Mouse (Mus musculus): ENCODE results near the gene Gigyf2. TPM values are rescaled to one million over a fixed set of nuclear protein-coding genes. Genes with fewer than 3 reads are reported as not detected.

The Gigyf2 gene
- total RNA-seq, 2 experiments from 2014 or later, result 31.6 to 34.7 TPM

- no peak for DNase-seq
These were observed 10.1 kb upstream of the Gigyf2 start for GRCm38 (mm10) chr1:87316672-87317071.

GRCm38 (mm10) chr1:87321071-87321470 is 5.7 kb upstream of the Gigyf2 start:
- DNase-seq, result no peak

GRCm38 (mm10) chr1:87322778-87323177 is 4.0 kb upstream of the Gigyf2 start:
- no peak for DNase-seq

GRCm38 (mm10) chr1:87324649-87325048 is 2.1 kb upstream of the Gigyf2 start:
- DNase-seq, result no peak

GRCm38 (mm10) chr1:87327165-87327861 is 515 bp downstream of the Gigyf2 start:
- DNase-seq, result no peak

- no peak for DNase-seq
These were observed 5.0 kb downstream of the Gigyf2 start for GRCm38 (mm10) chr1:87331774-87332173.

GRCm38 (mm10) chr1:87350576-87350975 is 23.8 kb downstream of the Gigyf2 start:
- DNase-seq, result no peak

- DNase-seq, result no peak
These were observed 33.5 kb downstream of the Gigyf2 start for GRCm38 (mm10) chr1:87360276-87360675.

GRCm38 (mm10) chr1:87378024-87378560 is 51.3 kb downstream of the Gigyf2 start:
- DNase-seq, result no peak

- no peak for DNase-seq
These were observed 53.1 kb downstream of the Gigyf2 start for GRCm38 (mm10) chr1:87379919-87380318.

- no peak for DNase-seq
These were observed 54.4 kb downstream of the Gigyf2 start for GRCm38 (mm10) chr1:87381152-87381551.

GRCm38 (mm10) chr1:87386436-87387092 is 59.8 kb downstream of the Gigyf2 start:
- DNase-seq, result no peak

GRCm38 (mm10) chr1:87393444-87394195 is 66.8 kb downstream of the Gigyf2 start:
- no peak for DNase-seq

GRCm38 (mm10) chr1:87394594-87394993 is 67.8 kb downstream of the Gigyf2 start, which contains the start of gene Kcnj13:
Gene Kcnj13, minus strand, starts transcription at chr1:87394729.
- DNase-seq, result no peak

GRCm38 (mm10) chr1:87396923-87397586 is 70.3 kb downstream of the Gigyf2 start:
- DNase-seq, result no peak

GRCm38 (mm10) chr1:87404710-87405109 is 77.9 kb downstream of the Gigyf2 start:
- DNase-seq, result no peak

- no peak for DNase-seq
These were observed 79.2 kb downstream of the Gigyf2 start for GRCm38 (mm10) chr1:87406012-87406411.

GRCm38 (mm10) chr1:87409380-87409779 is 82.6 kb downstream of the Gigyf2 start:
- DNase-seq, result no peak

GRCm38 (mm10) chr1:87418733-87419132 is 91.9 kb downstream of the Gigyf2 start:
- no peak for DNase-seq

- DNase-seq, result no peak
These were observed 108.3 kb downstream of the Gigyf2 start for GRCm38 (mm10) chr1:87435125-87435524.

GRCm38 (mm10) chr1:87436583-87436982 is 109.8 kb downstream of the Gigyf2 start:
- DNase-seq, result no peak

Measured in gastrocnemius, postnatal 25 days (tissue).